In the genomic region with DNA sequence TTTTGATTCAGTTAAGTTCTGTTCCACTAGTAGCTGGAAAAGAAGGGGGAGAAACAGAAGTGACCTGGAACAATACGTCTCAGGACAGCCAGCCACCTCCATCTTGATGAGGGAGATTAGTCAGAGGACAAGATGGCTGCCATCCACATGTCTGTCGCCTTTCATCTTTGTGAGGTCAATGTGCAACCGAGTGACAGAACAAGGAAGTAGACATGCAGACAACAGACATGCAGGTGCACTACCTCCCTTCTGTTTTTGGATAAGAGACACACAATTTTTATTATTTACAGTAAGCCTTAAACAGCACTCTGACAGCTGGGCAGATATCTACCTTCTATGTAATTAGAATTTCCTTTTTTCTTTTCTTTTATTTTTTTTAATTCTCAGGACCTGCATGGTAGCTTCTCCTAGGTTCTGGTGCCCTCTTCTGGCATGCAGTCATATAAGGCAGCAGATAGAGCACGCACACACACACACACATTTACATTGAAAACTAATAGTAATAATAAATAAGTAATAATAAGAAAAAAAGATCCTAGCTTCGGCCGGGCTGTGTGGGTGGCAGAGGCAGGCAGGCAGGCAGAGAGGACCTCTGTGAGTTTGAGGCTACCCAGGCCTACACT, we compare ENCODE assay signal across 15 mouse cellular contexts. TPM values are rescaled to one million over a fixed set of nuclear protein-coding genes. Genes with fewer than 3 reads are reported as not detected.
DNase-seq lines count a peak whose midpoint lies in the region; ATAC-seq and TF ChIP-seq lines count a peak whose summit lies in the region.
"Had no signal": no experiment of that assay in that cellular context is flagged by ENCODE, and none has a peak within 500 bp of the region (broad histone marks: within the 10 kb centered on the region; RNA-seq: fewer than 3 reads in every experiment).

No protein-coding gene starts in this region.

- no peak overlapping the region for H3K4me2 ChIP-seq in forebrain, postnatal 0 days (ENCODE audit: low read depth)
- H3K4me2 ChIP-seq in forebrain, embryonic 11.5 days (ENCODE audit: low read depth, low read length, severe bottlenecking), result no peak overlapping the region
- no peak overlapping the region for H3K4me2 ChIP-seq in midbrain, embryonic 14.5 days (ENCODE audit: low read length)
- no peak overlapping the region for H3K4me2 ChIP-seq in midbrain, embryonic 13.5 days (replicated peaks)
- H3K4me2 ChIP-seq in hindbrain, embryonic 16.5 days (ENCODE audit: low read length), result no peak overlapping the region
- H3K4me2 ChIP-seq: embryonic facial prominence, embryonic 15.5 days; liver, embryonic 11.5 days; midbrain, embryonic 12.5 days had no signal

- ATAC-seq in forebrain, postnatal 0 days, result no peak
- ATAC-seq in forebrain, embryonic 11.5 days (replicated peaks; ENCODE audit: low FRiP score), result no peak
- no peak for ATAC-seq in midbrain, embryonic 14.5 days (ENCODE audit: low FRiP score, low TSS enrichment)
- ATAC-seq in midbrain, embryonic 13.5 days, result no peak
- no peak for ATAC-seq in hindbrain, embryonic 16.5 days

- no peak for DNase-seq in forebrain, postnatal 0 days
- no peak for DNase-seq in forebrain, embryonic 11.5 days (ENCODE audit: low spot score)
- peak; percentile 2 for DNase-seq in midbrain, embryonic 14.5 days
- peak; percentile 95 for DNase-seq in MEL-GATA-1-ER (ENCODE audit: extremely low read depth, low read depth)
- DNase-seq in hindlimb bud, embryonic 11.5 days (ENCODE audit: extremely low spot score, low read depth, low spot score), result peak; percentile 54
- DNase-seq in heart, adult 8-10 months (ENCODE audit: low spot score), result no peak
- DNase-seq: gastrocnemius, postnatal 10 days had no signal

- 92% methylated on average over 6 of the region's 6 CpGs for WGBS in forebrain, postnatal 0 days
- WGBS in forebrain, embryonic 11.5 days, result 92% methylated on average over 6 of the region's 6 CpGs
- WGBS in midbrain, embryonic 14.5 days, result 94% methylated on average over 6 of the region's 6 CpGs
- WGBS in midbrain, embryonic 13.5 days, result 92% methylated on average over 6 of the region's 6 CpGs
- 90% methylated on average over 6 of the region's 6 CpGs for WGBS in hindbrain, embryonic 16.5 days

- TF ChIP-seq CTCF in forebrain, postnatal 0 days (IDR thresholded peaks at IDR 0.05; ENCODE audit: low read depth), result peak; percentile 42

- H3K27ac ChIP-seq in forebrain, postnatal 0 days (ENCODE audit: low read depth, low read length), result no peak overlapping the region
- H3K27ac ChIP-seq in forebrain, embryonic 11.5 days (ENCODE audit: low read depth, low read length), result no peak overlapping the region
- H3K27ac ChIP-seq in midbrain, embryonic 14.5 days (replicated peaks; ENCODE audit: low read depth, low read length), result no peak overlapping the region
- no peak overlapping the region for H3K27ac ChIP-seq in midbrain, embryonic 13.5 days
- no peak overlapping the region for H3K27ac ChIP-seq in hindbrain, embryonic 16.5 days (ENCODE audit: low read depth, low read length)
- H3K27ac ChIP-seq: embryonic facial prominence, embryonic 15.5 days; midbrain, embryonic 12.5 days had no signal

- 0 out of 2 replicates have a peak, but pooled peaks cover 4% of the 10 kb centered on the region for H3K27me3 ChIP-seq in forebrain, postnatal 0 days (ENCODE audit: insufficient read depth, low read length)
- no peaks in the 10 kb centered on the region for H3K27me3 ChIP-seq in forebrain, embryonic 11.5 days (ENCODE audit: control insufficient read depth, insufficient read depth, low read length)
- H3K27me3 ChIP-seq in midbrain, embryonic 14.5 days (ENCODE audit: control insufficient read depth, insufficient read depth, low read length), result no peaks in the 10 kb centered on the region
- 0 out of 2 replicates have a peak, but pooled peaks cover 2% of the 10 kb centered on the region for H3K27me3 ChIP-seq in midbrain, embryonic 13.5 days
- H3K27me3 ChIP-seq in hindbrain, embryonic 16.5 days (replicated peaks; ENCODE audit: control insufficient read depth, insufficient read depth, low read length), result no peaks in the 10 kb centered on the region
- H3K27me3 ChIP-seq: embryonic facial prominence, embryonic 15.5 days had no signal

- H3K4me1 ChIP-seq in forebrain, postnatal 0 days (ENCODE audit: insufficient read depth), result no peaks in the 10 kb centered on the region
- no peaks in the 10 kb centered on the region for H3K4me1 ChIP-seq in forebrain, embryonic 11.5 days (replicated peaks; ENCODE audit: control insufficient read depth, insufficient read depth, low read length)
- H3K4me1 ChIP-seq in midbrain, embryonic 14.5 days (ENCODE audit: control insufficient read depth, insufficient read depth, low read length), result 0 out of 2 replicates have a peak, but pooled peaks cover 5% of the 10 kb centered on the region
- no peaks in the 10 kb centered on the region for H3K4me1 ChIP-seq in midbrain, embryonic 13.5 days (replicated peaks)
- H3K4me1 ChIP-seq in hindbrain, embryonic 16.5 days (ENCODE audit: control insufficient read depth, insufficient read depth, low read depth, low read length), result no peaks in the 10 kb centered on the region; the same call in 1 of the 2 replicates
- H3K4me1 ChIP-seq: midbrain, embryonic 12.5 days had no signal

- no peak overlapping the region for H3K4me3 ChIP-seq in forebrain, postnatal 0 days (ENCODE audit: low read depth, low read length)
- H3K4me3 ChIP-seq in forebrain, embryonic 11.5 days (ENCODE audit: low read depth, low read length), result no peak overlapping the region
- no peak overlapping the region for H3K4me3 ChIP-seq in midbrain, embryonic 14.5 days (replicated peaks; ENCODE audit: low read depth, low read length)
- H3K4me3 ChIP-seq in midbrain, embryonic 13.5 days (replicated peaks), result no peak overlapping the region
- H3K4me3 ChIP-seq in hindbrain, embryonic 16.5 days (ENCODE audit: low read length), result no peak overlapping the region
- H3K4me3 ChIP-seq: embryonic facial prominence, embryonic 15.5 days; midbrain, embryonic 12.5 days had no signal

- H3K9ac ChIP-seq in forebrain, postnatal 0 days, result no peak overlapping the region
- no peak overlapping the region for H3K9ac ChIP-seq in forebrain, embryonic 11.5 days (ENCODE audit: low read length)
- H3K9ac ChIP-seq in midbrain, embryonic 14.5 days (replicated peaks; ENCODE audit: low read length), result no peak overlapping the region
- H3K9ac ChIP-seq in midbrain, embryonic 13.5 days (replicated peaks), result no peak overlapping the region
- H3K9ac ChIP-seq in hindbrain, embryonic 16.5 days (ENCODE audit: low read depth, low read length), result no peak overlapping the region
- H3K9ac ChIP-seq: embryonic facial prominence, embryonic 15.5 days; midbrain, embryonic 12.5 days had no signal

- no peaks in the 10 kb centered on the region for H3K36me3 ChIP-seq in forebrain, postnatal 0 days (ENCODE audit: insufficient read depth)
- H3K36me3 ChIP-seq in forebrain, embryonic 11.5 days (ENCODE audit: control insufficient read depth, insufficient read depth, low read length), result no peaks in the 10 kb centered on the region
- no peaks in the 10 kb centered on the region for H3K36me3 ChIP-seq in midbrain, embryonic 14.5 days (ENCODE audit: control insufficient read depth, insufficient read depth, low read length)
- H3K36me3 ChIP-seq in midbrain, embryonic 13.5 days, result no peaks in the 10 kb centered on the region
- no peaks in the 10 kb centered on the region for H3K36me3 ChIP-seq in hindbrain, embryonic 16.5 days (ENCODE audit: control insufficient read depth, insufficient read depth, low read length)
- H3K36me3 ChIP-seq: embryonic facial prominence, embryonic 15.5 days; midbrain, embryonic 12.5 days had no signal

- no peaks in the 10 kb centered on the region for H3K9me3 ChIP-seq in forebrain, postnatal 0 days (ENCODE audit: low read length)
- H3K9me3 ChIP-seq in forebrain, embryonic 11.5 days (ENCODE audit: control insufficient read depth, low read length), result no peaks in the 10 kb centered on the region
- H3K9me3 ChIP-seq in midbrain, embryonic 14.5 days (ENCODE audit: control insufficient read depth, low read length), result no peaks in the 10 kb centered on the region
- H3K9me3 ChIP-seq in midbrain, embryonic 13.5 days, result no peaks in the 10 kb centered on the region
- no peaks in the 10 kb centered on the region for H3K9me3 ChIP-seq in hindbrain, embryonic 16.5 days (ENCODE audit: control insufficient read depth, low read length)
- H3K9me3 ChIP-seq: embryonic facial prominence, embryonic 15.5 days; midbrain, embryonic 12.5 days had no signal

RNA-seq across cellular contexts. Expression of a gene that starts 4.4 kb away (rescaled TPM):
- total RNA-seq in forebrain, postnatal 0 days (2014; rRNA removed), result 36.5 and 42.1 TPM in 2 replicates
- 20.0 and 35.8 TPM in 2 replicates for polyA plus RNA-seq in forebrain, postnatal 0 days (2015; fragmentation: Nextera tagmentation; extraction: Ambion mirVana)
- polyA plus RNA-seq in forebrain, embryonic 11.5 days (2014; fragmentation: Nextera tagmentation; extraction: Ambion mirVana), result 17.9 and 19.2 TPM in 2 replicates
- polyA plus RNA-seq in midbrain, embryonic 14.5 days (2014; fragmentation: Nextera tagmentation; extraction: Ambion mirVana), result 35.8 and 37.9 TPM in 2 replicates
- polyA plus RNA-seq in midbrain, embryonic 13.5 days (2015; fragmentation: Nextera tagmentation; extraction: Ambion mirVana), result 38.3 and 41.5 TPM in 2 replicates
- 67.9 and 69.4 TPM in 2 replicates for polyA plus RNA-seq in hindbrain, embryonic 16.5 days (2015; fragmentation: Nextera tagmentation; extraction: Ambion mirVana)
- 10 to 100 TPM in 1 of 4 experiments, 1 to 10 TPM in 3; 3.8 to 11.6 (median 6.2) TPM for total RNA-seq in heart, adult 8-10 months (2022)

RNA-seq across cellular contexts. Expression of a gene that starts 40.1 kb away (rescaled TPM):
- not detected in 2 replicates for total RNA-seq in forebrain, postnatal 0 days (2014; rRNA removed)
- polyA plus RNA-seq in forebrain, postnatal 0 days (2015; fragmentation: Nextera tagmentation; extraction: Ambion mirVana), result not detected in 2 replicates
- polyA plus RNA-seq in forebrain, embryonic 11.5 days (2014; fragmentation: Nextera tagmentation; extraction: Ambion mirVana), result not detected in 2 replicates
- polyA plus RNA-seq in midbrain, embryonic 14.5 days (2014; fragmentation: Nextera tagmentation; extraction: Ambion mirVana), result not detected in 2 replicates
- not detected in 2 replicates for polyA plus RNA-seq in midbrain, embryonic 13.5 days (2015; fragmentation: Nextera tagmentation; extraction: Ambion mirVana)
- not detected in 2 replicates for polyA plus RNA-seq in hindbrain, embryonic 16.5 days (2015; fragmentation: Nextera tagmentation; extraction: Ambion mirVana)
- not detected for total RNA-seq in heart, adult 8-10 months (2022)
- total RNA-seq: gastrocnemius, postnatal 10 days; heart, postnatal 4 days; layer of hippocampus, postnatal 14 days had no signal
- polyA plus RNA-seq: embryonic facial prominence, embryonic 15.5 days; liver, embryonic 11.5 days; midbrain, embryonic 12.5 days; testis, adult 2 months had no signal

RNA-seq across cellular contexts. Expression of a gene that starts 47.7 kb away (rescaled TPM):
- 0.31 and 1.00 TPM in 2 replicates for total RNA-seq in forebrain, postnatal 0 days (2014; rRNA removed)
- polyA plus RNA-seq in forebrain, postnatal 0 days (2015; fragmentation: Nextera tagmentation; extraction: Ambion mirVana), result 0.11 TPM in 1 of 2 replicates, not detected in the other
- polyA plus RNA-seq in forebrain, embryonic 11.5 days (2014; fragmentation: Nextera tagmentation; extraction: Ambion mirVana), result not detected in 2 replicates
- 0.15 TPM in 1 of 2 replicates, not detected in the other for polyA plus RNA-seq in midbrain, embryonic 14.5 days (2014; fragmentation: Nextera tagmentation; extraction: Ambion mirVana)
- polyA plus RNA-seq in midbrain, embryonic 13.5 days (2015; fragmentation: Nextera tagmentation; extraction: Ambion mirVana), result 0.13 TPM in 1 of 2 replicates, not detected in the other
- polyA plus RNA-seq in hindbrain, embryonic 16.5 days (2015; fragmentation: Nextera tagmentation; extraction: Ambion mirVana), result 0.28 TPM in 1 of 2 replicates, not detected in the other
- not detected for total RNA-seq in heart, adult 8-10 months (2022)
- total RNA-seq: gastrocnemius, postnatal 10 days had no signal
- polyA plus RNA-seq: liver, embryonic 11.5 days had no signal

Comparison
In these comparisons a context has a peak if more than half of its experiments do, and no peak if none do; other contexts are left out.
1. DNase-seq: peak in midbrain, embryonic 14.5 days (single experiment), MEL-GATA-1-ER (single experiment) and hindlimb bud, embryonic 11.5 days (single experiment); none in forebrain, postnatal 0 days (single experiment), forebrain, embryonic 11.5 days (single experiment) and heart, adult 8-10 months (single experiment).